Mouse (Mus musculus) myocyte (in vitro differentiated cells): ENCODE data around the gene Pakap.

Experiments used
- MYOD1 ChIP-seq, 3 experiments: IDR thresholded peaks; one replicate each; pipeline ENCODE4 v1.6.1; 2011; ENCODE audit warnings: control low read depth in 2 of 3, low read depth in 2 of 3, mild to moderate bottlenecking in 2 of 3, moderate library complexity in 1 of 3; ENCODE audit not compliant: insufficient read length in 2 of 3, control insufficient read depth in 1 of 3
- POLR2A ChIP-seq: IDR thresholded peaks from one replicate; pipeline ENCODE4 v1.6.1; 2011; ENCODE audit warnings: low read depth, mild to moderate bottlenecking, control low read depth, moderate library complexity; ENCODE audit not compliant: insufficient read length
- POLR2AphosphoS2 ChIP-seq: IDR thresholded peaks from one replicate; pipeline ENCODE4 v1.6.1; 2011; ENCODE audit warnings: low read depth, control low read depth; ENCODE audit not compliant: insufficient read length
- TCF12 ChIP-seq: IDR thresholded peaks from one replicate; pipeline ENCODE4 v1.6.1; 2011; ENCODE audit warnings: mild to moderate bottlenecking, control low read depth; ENCODE audit not compliant: poor library complexity, insufficient read depth, severe bottlenecking

GRCm38 (mm10) chr4:57867454-57867853 is 299.5 kb downstream of the Pakap start:
- TF ChIP-seq MYOD1 (IDR thresholded peaks at IDR 0.05; ENCODE audit: control insufficient read depth in 1 of 3, insufficient read length in 2 of 3, low read depth in 2 of 3) (no peak), POLR2AphosphoS2 (no peak), TCF12 (no peak), POLR2A (no peak)
